Mouse (Mus musculus): ENCODE results near the gene Traf3ip3. TPM values are rescaled to one million over a fixed set of nuclear protein-coding genes. Genes with fewer than 3 reads are reported as not detected.

The Traf3ip3 gene
- polyA plus RNA-seq (2015; fragmentation: Nextera tagmentation; extraction: Ambion mirVana) = 2.5 and 3.2 TPM in 2 replicates

DNA sequence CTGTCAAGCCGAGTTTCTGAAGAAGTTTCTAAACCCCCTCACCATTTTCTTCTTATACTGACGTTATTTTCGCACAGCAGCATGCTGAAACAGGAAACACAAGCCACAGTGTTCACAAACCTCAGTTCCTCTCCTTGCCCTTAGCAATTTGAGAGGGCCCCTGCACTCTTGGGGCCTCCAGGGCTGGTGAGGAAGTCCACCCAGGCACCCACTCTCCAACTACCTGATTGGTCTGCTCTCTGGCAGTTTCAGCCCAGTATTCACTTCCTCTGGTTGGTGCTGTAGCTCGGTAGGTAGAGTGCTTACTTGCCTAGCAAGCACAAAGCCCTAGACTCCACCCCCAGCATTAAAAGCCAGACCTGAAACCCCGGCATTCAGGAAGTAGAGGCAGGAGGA, at the start of gene Traf3ip3:
Traf3ip3 (minus strand) TSS at position 321 of the 396 bp plus-strand sequence.
- no peaks in the 10 kb centered on the region for H3K9me3 ChIP-seq (ENCODE audit: control insufficient read depth)
- H3K27ac ChIP-seq (ENCODE audit: low read depth, low read length) = no peak within 1 kb of the TSS
- H3K4me2 ChIP-seq (replicated peaks; ENCODE audit: low read depth) = no peak within 1 kb of the TSS
- WGBS = 55% methylated on average over 5 of the region's 5 CpGs
- no peaks in the 10 kb centered on the region for H3K27me3 ChIP-seq (replicated peaks; ENCODE audit: control insufficient read depth, insufficient read depth, low read length)
- H3K4me1 ChIP-seq (replicated peaks; ENCODE audit: control insufficient read depth, insufficient read depth, low read length) = no peaks in the 10 kb centered on the region
- ATAC-seq = no peak
- no peak within 1 kb of the TSS for H3K9ac ChIP-seq (ENCODE audit: low read depth, low read length)
- no peaks in the 10 kb centered on the region for H3K36me3 ChIP-seq (ENCODE audit: control insufficient read depth, insufficient read depth)
- no peak within 1 kb of the TSS for H3K4me3 ChIP-seq (ENCODE audit: low read depth, low read length)
- TF ChIP-seq CTCF (IDR thresholded peaks at IDR 0.05; ENCODE audit: low read depth) = no peak

DNA sequence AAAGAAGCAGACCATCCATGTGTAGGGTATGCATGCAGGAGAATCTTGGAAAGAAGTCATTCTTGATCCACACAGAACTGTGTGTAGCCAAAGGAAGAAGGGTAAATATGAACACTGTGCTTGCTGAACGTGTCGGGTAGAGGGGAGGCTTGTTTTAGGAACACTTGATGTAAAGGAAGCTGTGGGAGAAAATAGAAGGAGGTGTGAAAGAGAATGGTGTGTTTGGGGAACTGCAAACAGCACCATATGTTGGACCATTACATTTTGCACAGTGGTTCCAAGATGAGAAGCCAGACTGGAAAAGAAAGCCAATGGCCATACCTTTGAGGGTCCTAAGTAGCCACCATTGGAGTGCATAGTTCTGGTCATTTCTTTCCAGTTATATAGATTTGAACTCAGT, 48.5 kb upstream of the Traf3ip3 start:
- H3K4me1 ChIP-seq (replicated peaks; ENCODE audit: control insufficient read depth, insufficient read depth, low read length) = no peaks in the 10 kb centered on the region
- no peaks in the 10 kb centered on the region for H3K27me3 ChIP-seq (replicated peaks; ENCODE audit: control insufficient read depth, insufficient read depth, low read length)
- TF ChIP-seq CTCF (IDR thresholded peaks at IDR 0.05; ENCODE audit: low read depth) = no peak
- no peaks in the 10 kb centered on the region for H3K9me3 ChIP-seq (ENCODE audit: control insufficient read depth)
- H3K27ac ChIP-seq (ENCODE audit: low read depth, low read length) = no peak overlapping the region
- H3K36me3 ChIP-seq (ENCODE audit: control insufficient read depth, insufficient read depth) = no peaks in the 10 kb centered on the region
- no peak overlapping the region for H3K4me2 ChIP-seq (replicated peaks; ENCODE audit: low read depth)
- H3K9ac ChIP-seq (ENCODE audit: low read depth, low read length) = no peak overlapping the region
- H3K4me3 ChIP-seq (ENCODE audit: low read depth, low read length) = no peak overlapping the region
- WGBS = 79% methylated on average over 2 of the region's 2 CpGs
- no peak for ATAC-seq

DNA sequence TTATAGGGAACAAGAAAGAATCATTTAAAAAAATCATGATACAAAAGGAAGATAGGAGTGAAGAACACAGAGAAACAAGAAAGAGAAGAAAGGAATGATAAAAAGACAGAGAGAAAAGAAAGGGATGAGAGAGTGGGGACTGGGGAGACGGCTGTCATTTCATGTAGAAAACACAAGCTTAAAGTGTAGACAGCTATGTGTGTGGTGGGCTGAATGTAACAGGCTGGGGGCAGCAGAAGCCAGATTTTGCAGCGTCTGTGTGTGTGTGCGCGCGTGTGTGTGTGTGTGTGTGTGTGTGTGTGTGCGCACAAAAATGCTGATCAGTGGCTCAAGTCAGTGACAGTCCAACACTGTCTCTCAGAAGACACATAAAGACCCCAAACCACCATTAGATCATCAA, 42.7 kb upstream of the Traf3ip3 start:
- TF ChIP-seq CTCF (IDR thresholded peaks at IDR 0.05; ENCODE audit: low read depth) = no peak
- H3K4me2 ChIP-seq (replicated peaks; ENCODE audit: low read depth) = no peak overlapping the region
- no peaks in the 10 kb centered on the region for H3K36me3 ChIP-seq (ENCODE audit: control insufficient read depth, insufficient read depth)
- H3K27me3 ChIP-seq (replicated peaks; ENCODE audit: control insufficient read depth, insufficient read depth, low read length) = no peaks in the 10 kb centered on the region
- H3K4me3 ChIP-seq (ENCODE audit: low read depth, low read length) = no peak overlapping the region
- 79% methylated on average over 6 of the region's 6 CpGs for WGBS
- ATAC-seq = no peak
- no peaks in the 10 kb centered on the region for H3K4me1 ChIP-seq (replicated peaks; ENCODE audit: control insufficient read depth, insufficient read depth, low read length)
- H3K9ac ChIP-seq (ENCODE audit: low read depth, low read length) = no peak overlapping the region
- no peaks in the 10 kb centered on the region for H3K9me3 ChIP-seq (ENCODE audit: control insufficient read depth)
- H3K27ac ChIP-seq (ENCODE audit: low read depth, low read length) = no peak overlapping the region

DNA sequence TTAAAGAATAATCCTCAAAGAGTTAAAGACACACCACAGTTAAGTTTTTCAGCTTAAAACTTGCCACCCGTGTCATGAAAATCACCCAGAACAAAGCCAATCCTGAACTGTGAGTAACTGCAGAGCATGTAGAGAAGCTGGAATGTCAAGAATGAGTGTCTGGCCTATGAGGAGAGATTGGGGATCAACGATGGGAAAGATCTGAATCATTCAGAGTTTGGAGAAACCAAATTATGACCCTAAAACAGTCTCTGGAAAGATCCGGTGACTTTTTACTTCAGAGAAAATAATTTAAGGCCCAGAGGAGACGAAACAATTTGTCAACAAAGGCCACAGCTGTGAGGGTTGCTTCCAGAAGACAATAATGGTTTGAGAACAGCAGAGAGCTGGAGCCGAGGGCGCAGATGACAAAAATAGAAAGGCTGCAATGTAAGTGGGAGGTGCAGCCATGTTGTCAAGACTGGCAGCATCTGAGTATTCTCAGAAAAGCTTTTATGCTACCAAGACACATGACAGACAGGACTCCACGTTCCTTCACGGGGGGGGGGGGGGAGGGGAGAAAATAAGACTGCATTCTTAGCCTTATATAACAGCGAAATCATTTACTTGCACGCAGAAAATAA, 42.2 kb upstream of the Traf3ip3 start:
- no peaks in the 10 kb centered on the region for H3K9me3 ChIP-seq (ENCODE audit: control insufficient read depth)
- H3K4me3 ChIP-seq (ENCODE audit: low read depth, low read length) = no peak overlapping the region
- WGBS = 44% methylated on average over 10 of the region's 10 CpGs
- H3K9ac ChIP-seq (ENCODE audit: low read depth, low read length) = no peak overlapping the region
- H3K4me2 ChIP-seq (replicated peaks; ENCODE audit: low read depth) = no peak overlapping the region
- no peak for TF ChIP-seq CTCF (IDR thresholded peaks at IDR 0.05; ENCODE audit: low read depth)
- H3K36me3 ChIP-seq (ENCODE audit: control insufficient read depth, insufficient read depth) = no peaks in the 10 kb centered on the region
- H3K4me1 ChIP-seq (replicated peaks; ENCODE audit: control insufficient read depth, insufficient read depth, low read length) = no peaks in the 10 kb centered on the region
- no peak overlapping the region for H3K27ac ChIP-seq (ENCODE audit: low read depth, low read length)
- no peaks in the 10 kb centered on the region for H3K27me3 ChIP-seq (replicated peaks; ENCODE audit: control insufficient read depth, insufficient read depth, low read length)
- ATAC-seq = no peak

DNA sequence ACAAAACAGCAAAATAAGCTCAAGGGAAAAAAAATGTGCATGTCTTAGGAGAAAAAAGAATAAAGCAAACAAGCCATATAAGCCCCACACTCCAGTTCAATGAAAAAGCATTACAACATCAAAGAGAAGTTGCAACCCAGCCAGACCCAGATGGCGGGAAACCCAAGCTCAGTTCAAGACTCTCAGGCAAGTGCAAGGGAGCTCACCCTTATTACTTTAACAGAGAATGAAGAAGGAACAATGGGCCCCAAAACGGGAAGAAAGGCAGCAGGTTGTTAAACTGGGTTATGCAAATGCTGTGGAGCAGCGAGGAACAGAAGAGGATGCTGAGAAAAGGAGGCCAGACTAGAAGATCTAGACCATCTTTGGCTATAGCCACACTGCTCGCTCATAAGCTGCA, 41.4 kb upstream of the Traf3ip3 start:
- H3K9ac ChIP-seq (ENCODE audit: low read depth, low read length) = no peak overlapping the region
- no peak for ATAC-seq
- H3K36me3 ChIP-seq (ENCODE audit: control insufficient read depth, insufficient read depth) = no peaks in the 10 kb centered on the region
- H3K9me3 ChIP-seq (ENCODE audit: control insufficient read depth) = no peaks in the 10 kb centered on the region
- TF ChIP-seq CTCF (IDR thresholded peaks at IDR 0.05; ENCODE audit: low read depth) = no peak
- H3K4me2 ChIP-seq (replicated peaks; ENCODE audit: low read depth) = no peak overlapping the region
- H3K27me3 ChIP-seq (replicated peaks; ENCODE audit: control insufficient read depth, insufficient read depth, low read length) = no peaks in the 10 kb centered on the region
- no peak overlapping the region for H3K27ac ChIP-seq (ENCODE audit: low read depth, low read length)
- no peaks in the 10 kb centered on the region for H3K4me1 ChIP-seq (replicated peaks; ENCODE audit: control insufficient read depth, insufficient read depth, low read length)
- WGBS = 59% methylated on average over 4 of the region's 4 CpGs
- H3K4me3 ChIP-seq (ENCODE audit: low read depth, low read length) = no peak overlapping the region

DNA sequence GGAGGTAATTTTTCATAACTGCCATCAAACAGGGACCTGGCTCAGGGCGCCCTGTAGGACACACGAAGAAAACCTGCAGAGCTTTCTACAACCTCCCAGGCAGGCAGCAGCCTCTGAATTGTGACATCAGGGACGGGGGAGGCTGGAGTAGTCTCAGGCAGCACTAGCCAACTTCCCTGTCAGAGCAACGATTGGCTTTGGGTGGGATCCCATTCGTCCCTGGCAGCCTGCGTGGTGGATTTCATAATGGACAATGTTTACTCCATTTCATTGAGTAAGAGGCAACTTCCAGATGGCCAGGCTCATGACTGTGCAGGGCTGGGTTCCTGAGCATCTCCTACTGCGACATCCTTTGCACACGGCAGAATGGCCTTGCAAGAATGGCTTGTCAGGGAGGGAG, 40.7 kb upstream of the Traf3ip3 start:
- 60% methylated on average over 8 of the region's 8 CpGs for WGBS
- no peak overlapping the region for H3K4me3 ChIP-seq (ENCODE audit: low read depth, low read length)
- H3K36me3 ChIP-seq (ENCODE audit: control insufficient read depth, insufficient read depth) = no peaks in the 10 kb centered on the region
- H3K4me2 ChIP-seq (replicated peaks; ENCODE audit: low read depth) = no peak overlapping the region
- no peaks in the 10 kb centered on the region for H3K4me1 ChIP-seq (replicated peaks; ENCODE audit: control insufficient read depth, insufficient read depth, low read length)
- no peaks in the 10 kb centered on the region for H3K9me3 ChIP-seq (ENCODE audit: control insufficient read depth)
- TF ChIP-seq CTCF (IDR thresholded peaks at IDR 0.05; ENCODE audit: low read depth) = no peak
- H3K27me3 ChIP-seq (replicated peaks; ENCODE audit: control insufficient read depth, insufficient read depth, low read length) = no peaks in the 10 kb centered on the region
- H3K27ac ChIP-seq (ENCODE audit: low read depth, low read length) = no peak overlapping the region
- H3K9ac ChIP-seq (ENCODE audit: low read depth, low read length) = no peak overlapping the region
- ATAC-seq = no peak

DNA sequence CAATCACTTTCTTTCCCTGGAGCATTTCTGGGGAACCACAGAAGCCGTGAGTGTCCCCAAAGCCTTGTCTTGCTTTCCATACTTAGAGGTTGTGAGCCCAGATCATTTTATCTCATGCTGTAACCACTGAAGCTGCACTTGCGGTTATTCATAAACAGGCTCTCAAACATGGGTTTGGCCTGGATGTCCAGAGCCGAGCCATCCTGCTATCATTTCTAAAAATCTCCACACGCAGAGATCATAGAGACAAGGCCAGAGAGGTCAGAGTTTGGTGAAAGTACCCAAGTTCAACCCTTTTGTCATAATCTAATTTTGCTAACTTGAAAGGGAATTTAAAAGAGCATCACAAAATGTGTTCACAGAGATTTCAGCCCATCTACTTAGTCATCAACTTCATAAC, 39.9 kb upstream of the Traf3ip3 start:
- Histone ChIP-seq H3K9ac (ENCODE audit: low read depth, low read length) (no peak overlapping the region), H3K4me3 (ENCODE audit: low read depth, low read length) (no peak overlapping the region)
- WGBS = 82% methylated on average over 4 of the region's 4 CpGs

More for the DNA sequence above, 39.9 kb upstream of the Traf3ip3 start:
- Histone ChIP-seq H3K27me3 (replicated peaks; ENCODE audit: control insufficient read depth, insufficient read depth, low read length) (no peaks in the 10 kb centered on the region), H3K9me3 (ENCODE audit: control insufficient read depth) (no peaks in the 10 kb centered on the region), H3K36me3 (ENCODE audit: control insufficient read depth, insufficient read depth) (no peaks in the 10 kb centered on the region), H3K4me2 (replicated peaks; ENCODE audit: low read depth) (no peak overlapping the region), H3K27ac (ENCODE audit: low read depth, low read length) (no peak overlapping the region), H3K4me1 (replicated peaks; ENCODE audit: control insufficient read depth, insufficient read depth, low read length) (no peaks in the 10 kb centered on the region)
- no peak for ATAC-seq
- TF ChIP-seq CTCF (IDR thresholded peaks at IDR 0.05; ENCODE audit: low read depth) = no peak

All from intestine, postnatal 0 days (tissue).